Mouse (Mus musculus): ENCODE measurements at regions not wholly inside any gene's neighbourhood (a gene's known extent, or its start where the extent isn't known, plus 50 kb on each side); places are given as distances from the start of the nearest gene placed in this dataset.
A peak's percentile ranks its signal among the peaks of the same experiment; 100 is the strongest.

DNA sequence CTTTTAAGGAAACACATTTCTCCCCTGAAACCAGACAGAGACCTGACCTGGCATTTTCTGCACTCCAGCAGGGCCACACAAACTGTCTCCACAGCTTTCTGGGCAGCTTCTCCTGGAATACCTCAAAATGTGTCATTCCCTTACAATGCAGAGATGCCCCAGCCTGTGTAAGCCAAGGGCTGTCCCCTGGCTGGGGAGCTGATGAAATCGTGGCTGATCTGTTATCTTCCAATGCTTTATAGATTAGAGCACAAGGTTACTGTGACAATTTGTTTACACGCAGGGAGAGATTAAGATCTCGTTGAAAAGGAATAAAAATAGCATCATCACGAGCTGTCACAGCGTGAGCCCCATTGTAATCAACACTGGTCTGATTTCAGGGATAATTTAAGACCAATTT, 421.4 kb upstream of the Nr2f2 start:
- intact Hi-C loops (cut with DNase I), result no loop called here
- DNase-seq (ENCODE audit: extremely low spot score in 1 of 2, low spot score in 2 of 2), result no peak

DNA sequence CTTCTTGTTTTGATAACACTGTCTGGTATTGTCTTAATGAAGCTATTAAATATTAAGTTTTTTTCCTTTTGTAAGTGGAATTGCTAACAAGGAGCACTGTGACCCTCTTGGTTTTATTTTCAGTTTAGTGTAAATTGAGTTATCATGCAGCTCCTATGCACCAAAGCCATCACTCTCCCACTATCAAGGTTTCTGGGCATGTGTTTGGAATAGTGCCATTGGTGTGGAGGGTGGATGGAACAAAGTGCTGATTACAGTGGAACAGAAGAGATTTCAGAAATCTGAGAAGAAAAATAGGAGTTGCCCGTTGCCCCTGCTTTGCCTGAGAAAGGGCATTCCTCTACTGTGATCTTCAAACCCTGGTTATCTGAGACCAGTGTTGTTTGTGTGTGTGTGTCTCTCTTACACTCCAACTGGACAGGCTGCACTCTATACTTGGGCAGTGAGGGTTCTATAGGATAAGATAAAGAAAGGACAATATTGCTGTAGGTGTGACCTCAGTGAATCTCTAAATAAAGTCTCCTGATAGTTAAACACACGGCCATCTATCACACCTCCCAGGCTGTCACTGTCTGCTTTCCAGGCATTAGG, 414.3 kb upstream of the Nr2f2 start:
- intact Hi-C loops (cut with DNase I), result no loop called here
- no peak for DNase-seq (ENCODE audit: extremely low spot score in 1 of 2, low spot score in 2 of 2)

DNA sequence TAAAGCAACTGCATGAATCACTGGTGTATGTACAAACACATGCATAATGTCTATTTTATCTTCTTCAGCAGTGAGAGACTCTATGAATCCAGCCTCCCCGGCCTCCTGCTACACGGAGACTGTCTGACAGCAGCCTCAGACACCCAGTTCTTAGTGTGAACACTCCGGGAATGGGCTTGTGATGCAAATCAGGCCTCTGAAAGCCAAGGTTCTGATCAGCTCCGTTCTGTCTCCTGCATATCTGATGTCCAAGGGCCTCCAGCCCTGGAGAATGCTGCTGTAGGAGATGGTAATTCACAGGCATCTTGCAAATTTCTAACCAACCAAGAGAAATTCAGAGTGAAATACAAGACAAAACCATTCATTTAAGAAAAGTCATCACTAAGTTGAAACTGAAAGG, 411.2 kb upstream of the Nr2f2 start:
- DNase-seq (ENCODE audit: extremely low spot score in 1 of 2, low spot score in 2 of 2), result no peak
- intact Hi-C loops (cut with DNase I), result no loop called here

DNA sequence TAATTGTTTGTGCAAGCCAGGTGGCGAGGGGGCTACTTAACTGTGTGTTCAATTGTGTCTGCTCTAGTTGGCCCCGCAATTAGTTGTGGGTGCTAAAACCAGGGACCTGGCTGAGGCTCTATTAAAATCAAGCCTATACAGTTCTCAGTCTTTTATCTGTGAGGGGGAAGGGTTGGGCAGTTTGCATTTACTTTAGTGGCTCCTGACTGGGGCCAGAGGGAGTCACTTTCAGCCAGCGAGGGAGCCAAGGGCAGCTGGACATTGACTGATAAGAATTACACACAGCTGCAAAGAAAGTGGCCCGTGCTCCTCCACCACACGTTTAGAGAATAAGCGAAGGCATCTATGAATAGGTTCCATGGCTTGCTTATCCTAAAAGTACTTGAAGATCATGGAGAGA, 403.1 kb upstream of the Nr2f2 start:
- intact Hi-C loops (cut with DNase I), result no loop called here
- DNase-seq (ENCODE audit: extremely low spot score in 1 of 2, low spot score in 2 of 2), result no peak

DNA sequence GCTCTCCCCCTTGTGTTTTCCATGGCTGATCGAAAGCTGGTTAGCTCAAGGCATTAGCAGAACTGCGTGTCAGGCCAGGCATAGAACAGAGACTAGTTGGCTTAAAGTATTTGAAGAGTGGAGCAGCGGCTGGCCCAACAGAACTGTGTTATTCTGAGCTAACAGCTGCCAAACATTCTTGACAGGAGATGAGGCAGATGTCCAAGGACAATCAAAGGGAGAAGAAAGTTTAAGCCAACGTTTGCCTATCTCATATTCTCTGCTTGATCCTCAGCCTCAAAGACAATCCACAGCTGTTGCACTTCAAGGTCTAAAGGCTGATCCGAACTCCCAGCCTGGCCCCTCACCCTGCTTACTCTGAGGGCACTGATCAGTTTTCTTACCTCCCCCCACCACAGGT, 401.2 kb upstream of the Nr2f2 start:
- no peak for DNase-seq (ENCODE audit: extremely low spot score in 1 of 2, low spot score in 2 of 2)
- intact Hi-C loops (cut with DNase I), result no loop called here

DNA sequence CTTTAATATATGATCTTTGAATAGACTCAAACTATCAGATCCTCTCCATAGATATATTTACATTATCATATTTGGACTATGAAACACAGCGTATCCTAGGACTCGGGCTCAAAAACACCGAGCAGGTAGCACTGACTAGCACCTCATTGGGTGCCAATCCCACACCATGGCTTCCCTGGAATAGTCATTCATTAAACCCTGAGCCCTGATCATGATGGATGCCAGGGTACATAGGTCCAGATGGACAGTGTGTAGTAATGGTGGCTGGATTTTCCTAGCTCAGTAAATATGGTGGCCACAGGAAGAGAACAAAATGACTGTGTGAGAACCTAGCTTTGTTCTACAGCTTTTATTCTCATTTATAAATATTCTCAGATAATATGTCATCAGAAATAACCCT, 390.1 kb upstream of the Nr2f2 start:
- intact Hi-C loops (cut with DNase I), result no loop called here

DNA sequence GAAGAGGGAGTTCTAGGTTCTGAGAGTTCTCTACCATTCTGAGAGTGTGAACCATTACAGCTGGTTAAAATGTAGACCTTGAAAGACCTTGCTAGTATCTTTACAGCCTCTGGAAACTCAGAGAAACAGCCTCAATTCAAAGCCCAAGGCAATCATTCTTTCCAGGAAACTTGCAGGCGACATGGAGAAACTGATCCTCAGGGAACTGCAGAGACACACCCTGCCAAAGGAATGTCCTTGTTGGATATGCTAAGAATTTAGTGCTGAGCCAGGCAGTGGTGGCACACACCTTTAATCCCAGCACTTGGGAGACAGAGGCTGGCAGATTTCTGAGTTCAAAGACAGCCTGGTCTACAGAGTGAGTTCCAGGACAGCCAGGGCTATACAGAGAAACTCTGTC, 388.3 kb upstream of the Nr2f2 start:
- DNase-seq (ENCODE audit: extremely low spot score in 1 of 2, low spot score in 2 of 2), result no peak
- intact Hi-C loops (cut with DNase I), result no loop called here

More for the DNA sequence above, 390.1 kb upstream of the Nr2f2 start:
- DNase-seq (ENCODE audit: extremely low spot score in 1 of 2, low spot score in 2 of 2), result no peak

DNA sequence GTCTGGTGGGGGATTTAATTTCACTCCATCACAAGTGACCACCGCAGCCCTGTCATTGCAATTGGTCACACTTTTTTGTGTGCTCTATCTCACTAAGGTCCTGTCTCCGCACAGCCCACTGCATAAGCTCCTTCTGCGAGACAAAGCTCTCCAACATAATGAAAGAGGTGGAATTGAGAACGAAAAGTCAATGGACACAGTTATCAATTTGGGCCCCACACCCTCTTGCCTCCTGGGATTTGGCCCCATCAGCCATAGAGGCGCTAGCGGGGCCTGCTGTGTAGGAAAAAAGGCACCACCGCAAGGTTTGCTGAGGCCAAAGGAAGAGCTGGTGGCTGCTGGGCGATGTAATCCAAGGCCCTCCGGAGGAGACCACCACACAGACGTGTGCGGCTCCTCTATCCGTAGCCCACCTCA, 386.3 kb upstream of the Nr2f2 start:
- intact Hi-C loops (cut with DNase I), result no loop called here
- no peak for DNase-seq (ENCODE audit: extremely low spot score in 1 of 2, low spot score in 2 of 2)

DNA sequence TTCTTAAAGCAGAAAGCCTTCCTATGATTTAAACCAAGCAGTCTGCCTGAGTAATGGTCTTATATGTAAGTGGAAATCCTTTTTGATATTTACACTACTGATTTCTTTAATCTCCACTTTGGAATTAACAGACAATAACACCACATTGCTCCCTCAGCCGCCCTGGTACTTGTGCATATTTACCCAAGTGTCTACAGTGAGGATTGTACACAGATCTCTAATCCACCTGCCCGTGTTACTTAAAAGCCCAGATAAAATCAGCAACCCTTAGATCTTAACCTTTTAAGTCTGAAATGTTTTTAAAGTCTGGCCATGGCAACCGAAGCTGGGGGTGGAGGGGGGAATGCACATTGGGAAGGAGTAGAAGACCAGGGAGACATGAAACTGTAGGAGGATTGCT, 382.3 kb upstream of the Nr2f2 start:
- no peak for DNase-seq (ENCODE audit: extremely low spot score in 1 of 2, low spot score in 2 of 2)
- intact Hi-C loops (cut with DNase I), result no loop called here

DNA sequence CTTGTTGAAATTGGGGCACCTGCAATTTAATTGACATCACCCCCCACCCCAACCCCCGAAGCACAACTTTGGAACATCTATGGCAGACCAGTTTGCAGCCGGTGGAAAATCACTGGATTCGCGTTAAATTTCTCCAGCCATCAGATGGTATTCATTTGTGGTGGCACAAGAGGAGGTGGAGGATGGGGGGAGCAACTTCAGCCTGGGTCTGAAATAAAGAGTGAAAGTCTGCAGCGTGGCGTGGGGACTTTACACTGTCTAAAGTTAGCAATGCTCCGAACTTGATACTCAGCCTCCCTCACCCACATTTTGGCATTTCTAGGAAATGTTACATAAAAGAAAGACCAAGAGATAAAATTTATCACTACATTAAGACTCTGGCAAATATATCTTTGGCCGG, 381.8 kb upstream of the Nr2f2 start:
- no peak for DNase-seq (ENCODE audit: extremely low spot score in 1 of 2, low spot score in 2 of 2)

DNA sequence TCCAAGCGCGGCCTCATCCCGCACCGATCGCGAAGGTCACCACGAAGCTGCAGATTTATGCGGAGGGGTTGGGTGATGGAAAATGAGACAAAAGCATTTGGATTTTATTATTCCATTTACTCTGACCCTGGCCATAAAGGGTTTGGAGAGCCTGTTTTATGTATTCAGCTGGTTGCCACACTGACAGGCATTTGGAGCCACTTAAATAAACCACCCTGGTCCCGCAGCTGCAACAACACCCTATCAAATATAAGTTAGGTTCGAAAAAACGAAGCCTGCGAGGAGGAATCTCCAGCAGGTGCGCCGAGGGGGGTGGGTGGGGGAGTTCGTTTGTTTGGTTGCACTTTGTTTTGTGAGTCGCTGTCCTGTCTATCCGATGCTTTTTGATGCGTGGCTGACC, 377.8 kb upstream of the Nr2f2 start:
- intact Hi-C loops (cut with DNase I), result no loop called here
- no peak for DNase-seq (ENCODE audit: extremely low spot score in 1 of 2, low spot score in 2 of 2)

More for the DNA sequence above, 381.8 kb upstream of the Nr2f2 start:
- intact Hi-C loops (cut with DNase I), result no loop called here

DNA sequence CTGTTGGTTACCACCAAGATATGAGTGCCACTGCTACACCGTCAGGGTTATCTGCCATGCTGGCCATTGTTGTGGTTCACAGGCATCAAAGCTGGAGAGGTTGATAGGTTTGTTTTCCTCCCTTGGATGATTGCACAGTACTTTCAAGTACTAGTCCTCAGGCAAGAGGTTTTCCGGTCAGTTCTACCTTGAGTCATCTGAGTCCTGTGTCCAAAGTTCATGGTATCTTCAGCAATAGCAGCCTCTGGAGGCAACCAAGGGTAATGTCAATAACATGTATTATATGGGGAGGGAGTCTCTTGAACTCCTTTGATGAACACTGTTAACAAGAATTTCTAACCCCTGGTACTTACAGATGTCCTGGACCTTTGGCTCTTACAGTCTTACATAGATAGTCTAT, 369.1 kb upstream of the Nr2f2 start:
- DNase-seq (ENCODE audit: extremely low spot score in 1 of 2, low spot score in 2 of 2), result no peak
- intact Hi-C loops (cut with DNase I), result no loop called here

DNA sequence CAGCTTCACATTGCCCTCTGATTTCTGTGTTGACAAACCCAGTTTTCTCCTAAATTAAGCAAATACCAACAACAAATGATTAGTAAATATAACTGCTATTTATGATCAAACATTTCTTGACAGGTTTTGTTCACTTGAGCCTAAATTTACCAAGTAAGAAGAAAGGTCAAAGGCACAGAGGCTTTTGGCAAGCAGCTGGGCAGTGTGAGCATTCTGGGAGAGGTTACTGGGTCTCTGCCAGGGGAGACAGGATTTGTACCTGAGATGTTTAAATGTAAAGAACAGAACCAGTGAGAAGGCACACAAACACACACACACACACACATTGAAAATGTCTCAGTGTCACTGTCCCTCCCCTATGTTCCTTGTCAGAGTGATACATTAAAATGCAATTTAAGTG, 367.0 kb upstream of the Nr2f2 start:
- DNase-seq (ENCODE audit: extremely low spot score in 1 of 2, low spot score in 2 of 2), result no peak
- intact Hi-C loops (cut with DNase I), result no loop called here

DNA sequence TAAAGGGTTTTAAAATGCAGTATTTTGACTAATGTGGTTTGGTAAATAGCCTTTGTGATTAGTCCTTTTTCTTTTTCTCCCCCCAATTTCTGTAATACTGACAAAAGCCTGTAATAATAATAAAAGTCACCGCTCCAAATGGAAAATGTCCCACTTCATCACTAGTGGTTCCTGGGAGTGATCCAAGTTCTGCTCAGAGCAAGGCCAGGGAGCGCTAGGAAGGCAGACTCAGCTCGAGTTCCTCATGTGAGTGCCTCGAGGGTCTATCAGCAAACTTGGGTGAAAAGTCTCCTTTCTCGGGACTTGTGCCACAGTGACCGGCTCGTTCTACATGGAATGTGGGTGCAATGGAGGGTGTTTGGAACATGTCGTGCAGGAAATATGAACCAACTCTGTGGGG, 363.4 kb upstream of the Nr2f2 start:
- intact Hi-C loops (cut with DNase I), result no loop called here
- DNase-seq (ENCODE audit: extremely low spot score in 1 of 2, low spot score in 2 of 2), result no peak

DNA sequence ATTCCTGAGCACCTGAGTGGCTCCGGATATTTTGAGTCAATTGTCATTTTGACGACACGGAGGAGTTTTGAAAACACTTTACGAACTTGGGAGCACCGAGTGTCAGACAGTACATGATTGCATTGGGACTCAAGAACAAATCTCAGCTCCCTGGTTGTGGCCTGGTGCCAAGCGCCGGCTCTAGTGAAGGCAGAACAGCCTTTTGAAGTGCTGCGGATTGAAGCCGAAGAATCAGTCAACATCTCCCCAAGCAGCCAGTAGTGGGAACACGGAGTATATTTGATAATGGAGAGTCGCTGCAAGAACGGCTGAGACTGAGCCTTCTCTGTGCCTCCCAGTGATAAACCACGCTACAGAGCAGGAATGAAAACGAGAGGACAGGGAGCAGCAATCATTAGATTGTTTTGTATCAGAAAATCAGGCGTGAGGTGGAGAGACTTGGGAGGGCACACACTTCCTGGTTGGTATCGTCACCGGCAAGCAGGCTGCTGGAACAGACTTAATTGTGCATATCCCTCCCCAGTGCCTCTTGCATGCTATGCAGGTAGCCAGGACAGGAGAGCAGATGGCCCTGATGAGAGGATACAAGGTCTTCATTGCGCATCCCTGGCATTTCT, 351.7 kb upstream of the Nr2f2 start:
- peak in 1 of 2 experiments; percentile 55 for DNase-seq (ENCODE audit: extremely low spot score in 1 of 2, low spot score in 2 of 2)
- intact Hi-C loops (cut with DNase I), result no loop called here

DNA sequence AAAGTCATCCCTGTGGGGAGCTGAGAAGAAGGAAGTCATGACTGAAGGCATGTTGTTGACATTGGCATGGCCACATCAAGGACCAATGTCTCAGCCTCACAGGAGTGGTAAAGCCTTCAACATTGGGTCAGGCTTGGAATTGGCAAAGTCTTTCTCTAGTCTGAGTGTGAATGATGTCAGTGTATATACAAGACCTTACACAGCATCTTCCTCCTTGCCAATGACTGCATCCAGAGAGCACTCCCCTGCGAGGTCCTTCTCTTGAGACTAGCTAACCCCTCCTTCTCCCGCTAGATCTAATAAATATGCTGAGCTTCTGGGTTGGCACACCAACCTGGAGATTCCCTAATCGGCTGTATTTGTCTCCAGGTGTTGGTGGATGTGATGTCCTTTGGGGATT, 351.1 kb upstream of the Nr2f2 start:
- intact Hi-C loops (cut with DNase I), result no loop called here
- DNase-seq (ENCODE audit: extremely low spot score in 1 of 2, low spot score in 2 of 2), result no peak

DNA sequence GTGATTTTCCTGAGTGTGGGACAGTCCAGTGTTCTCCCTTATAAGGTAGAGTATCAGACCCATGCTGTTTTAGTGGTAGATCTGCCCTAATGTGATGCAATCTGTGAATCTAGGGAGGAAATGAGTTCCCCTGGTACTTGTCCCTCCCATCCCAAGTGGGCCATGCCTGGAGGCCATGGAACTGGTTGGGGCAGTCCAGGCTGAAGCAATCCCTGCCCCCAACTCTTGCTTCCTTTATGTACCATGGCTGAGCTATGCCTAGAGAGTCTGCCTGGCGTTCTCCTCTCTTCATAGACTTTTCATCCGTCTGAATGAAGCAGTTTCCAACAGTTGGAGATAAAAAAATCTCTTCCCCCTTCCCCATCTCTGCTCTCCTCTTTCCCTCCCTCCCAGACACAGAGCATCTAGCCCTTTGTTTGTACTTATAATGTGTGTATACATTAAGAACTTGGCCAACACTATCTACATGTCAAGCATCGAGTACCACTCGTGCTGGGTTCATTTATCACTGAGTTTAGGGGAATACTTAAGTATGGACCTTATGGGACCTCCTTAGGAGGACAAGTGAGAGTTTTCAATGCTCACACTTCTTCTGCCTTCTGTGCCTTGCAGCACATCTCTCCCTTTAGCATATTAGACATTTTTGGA, 350.4 kb upstream of the Nr2f2 start:
- intact Hi-C loops (cut with DNase I), result no loop called here
- DNase-seq (ENCODE audit: extremely low spot score in 1 of 2, low spot score in 2 of 2), result no peak

DNA sequence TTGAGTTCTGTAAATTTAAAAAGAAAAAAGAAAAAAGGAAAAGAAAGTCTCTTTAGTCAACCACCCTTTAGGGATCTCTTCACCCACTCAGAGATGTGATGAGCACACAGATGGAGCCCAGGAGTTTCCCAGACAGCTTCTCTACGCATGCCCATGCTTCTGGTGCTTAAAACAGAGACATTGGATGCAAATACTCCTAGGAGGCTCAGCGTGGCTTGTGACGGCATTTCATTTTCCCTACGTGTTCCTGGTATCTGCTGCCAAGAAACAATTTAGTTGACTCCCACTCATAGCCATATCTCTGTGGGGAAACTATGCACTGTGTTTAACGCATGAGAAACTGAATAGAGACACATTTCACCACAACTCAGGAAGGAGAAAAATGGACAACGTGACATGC, 345.6 kb upstream of the Nr2f2 start:
- intact Hi-C loops (cut with DNase I), result no loop called here
- peak; percentile 27 to 66 for DNase-seq (ENCODE audit: extremely low spot score in 1 of 2, low spot score in 2 of 2)

DNA sequence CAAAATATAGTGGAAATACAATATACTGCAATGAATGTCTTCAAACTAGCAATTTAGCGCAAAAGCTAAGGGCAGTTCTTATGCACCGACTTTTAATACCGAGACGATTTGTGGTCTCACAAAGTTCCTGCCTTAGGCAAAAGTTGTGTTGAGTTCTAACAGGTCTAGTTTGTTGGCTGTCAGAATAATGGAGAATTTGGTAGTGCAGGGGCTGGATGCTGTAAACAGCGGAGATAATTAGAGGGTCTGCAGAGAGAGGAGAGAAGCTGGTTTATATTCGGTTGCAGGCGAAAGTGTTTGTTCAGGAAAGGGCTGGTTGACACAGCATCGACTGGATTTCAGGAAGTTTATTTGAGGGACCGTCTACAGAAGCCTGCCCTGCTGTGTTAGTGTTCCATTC, 339.7 kb upstream of the Nr2f2 start:
- DNase-seq (ENCODE audit: extremely low spot score in 1 of 2, low spot score in 2 of 2), result no peak
- intact Hi-C loops (cut with DNase I), result no loop called here

DNA sequence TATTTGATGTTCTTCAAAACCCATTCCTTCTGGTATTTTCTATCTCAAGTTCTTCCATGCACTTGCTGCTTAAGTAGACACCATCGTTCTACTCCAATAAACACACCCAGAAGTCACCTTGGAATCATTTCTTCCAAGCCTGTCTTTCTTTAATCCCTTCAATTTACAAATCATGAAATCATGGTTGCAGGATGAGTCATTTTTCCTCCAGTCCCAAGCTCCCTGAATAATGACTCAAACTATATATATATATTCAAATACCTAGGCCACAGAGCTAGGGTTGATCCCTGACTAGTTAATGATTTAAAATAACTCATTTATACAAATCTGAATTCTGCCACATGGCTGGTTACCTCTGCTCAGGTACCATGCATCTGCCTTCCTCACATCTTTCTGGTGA, 337.2 kb upstream of the Nr2f2 start:
- no peak for DNase-seq (ENCODE audit: extremely low spot score in 1 of 2, low spot score in 2 of 2)
- intact Hi-C loops (cut with DNase I), result no loop called here

DNA sequence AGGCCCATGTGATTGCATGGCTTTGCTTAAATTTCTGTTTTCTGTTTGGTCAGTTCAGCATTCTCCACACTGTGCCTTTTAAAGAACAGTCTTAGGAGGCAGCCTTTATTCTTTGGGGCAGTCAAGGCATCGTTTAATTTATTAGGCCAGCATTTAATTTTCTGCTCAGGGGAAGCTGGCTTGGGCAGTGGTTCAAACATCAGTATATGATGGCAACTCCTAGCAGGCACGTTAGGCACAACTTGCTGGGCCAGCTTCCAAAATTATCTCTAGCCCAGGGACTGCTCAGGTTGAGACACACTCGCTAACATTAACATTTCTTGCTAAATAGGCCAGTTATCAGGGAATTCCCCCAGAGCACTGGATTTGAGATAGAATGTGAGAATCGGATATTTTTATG, 333.9 kb upstream of the Nr2f2 start:
- intact Hi-C loops (cut with DNase I), result no loop called here
- DNase-seq (ENCODE audit: extremely low spot score in 1 of 2, low spot score in 2 of 2), result no peak
